ENCODE assay signal across 20 mouse cellular contexts in the genomic region with DNA sequence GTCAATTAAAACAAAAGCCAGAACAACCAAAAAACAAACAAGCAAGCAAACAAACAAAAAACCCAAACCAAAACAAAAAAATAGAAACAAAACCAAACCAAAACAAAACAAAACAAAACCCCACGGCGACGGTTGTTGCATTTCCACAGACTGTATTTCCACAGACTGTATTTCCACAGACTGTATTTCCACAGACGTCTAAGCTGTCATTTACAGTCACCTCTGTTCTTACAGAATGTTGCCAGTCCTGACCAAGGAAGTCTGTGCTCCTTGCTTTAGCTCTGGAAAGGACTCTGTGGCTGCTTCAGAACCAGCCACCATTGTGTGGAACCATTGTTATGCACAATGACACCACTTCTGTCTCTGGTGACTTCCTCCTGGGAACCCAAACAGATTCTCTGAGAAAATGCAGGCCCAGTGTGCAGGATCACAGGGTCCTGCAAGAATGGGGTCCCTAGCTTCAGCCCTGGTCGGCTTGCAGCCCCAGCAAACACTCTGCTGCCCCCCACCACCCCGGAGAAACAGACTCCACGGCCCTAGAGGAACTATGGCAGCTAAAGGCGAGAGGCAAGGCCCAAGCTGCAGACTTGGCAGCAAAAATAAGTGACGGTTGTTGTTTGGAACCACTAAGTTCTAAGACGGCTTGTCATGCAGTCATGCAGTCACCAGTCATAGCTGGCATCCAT. TPM values are rescaled to one million over a fixed set of nuclear protein-coding genes. Genes with fewer than 3 reads are reported as not detected.
DNase-seq lines count a peak whose midpoint lies in the region; ATAC-seq lines count a peak whose summit lies in the region.
"Had no signal": no experiment of that assay in that cellular context is flagged by ENCODE, and none has a peak within 500 bp of the region (broad histone marks: within the 10 kb centered on the region; RNA-seq: fewer than 3 reads in every experiment).

No protein-coding gene starts in this region.

- H3K36me3 ChIP-seq in hindbrain, embryonic 11.5 days (ENCODE audit: control insufficient read depth, insufficient read depth, low read length): no peaks in the 10 kb centered on the region
- peaks cover 8% of the 10 kb centered on the region; the same call in 1 of the 2 replicates for H3K36me3 ChIP-seq in hindbrain, embryonic 16.5 days (ENCODE audit: control insufficient read depth, insufficient read depth, low read length)
- H3K36me3 ChIP-seq in embryonic facial prominence, embryonic 10.5 days (replicated peaks): peaks cover 11% of the 10 kb centered on the region
- peaks cover 4% of the 10 kb centered on the region; the same call in 1 of the 2 replicates for H3K36me3 ChIP-seq in liver, embryonic 11.5 days (ENCODE audit: control insufficient read depth, insufficient read depth, low read length)
- H3K36me3 ChIP-seq in heart, embryonic 12.5 days: peaks cover 11% of the 10 kb centered on the region

- no peaks in the 10 kb centered on the region; the same call in 1 of the 2 replicates for H3K4me1 ChIP-seq in hindbrain, embryonic 11.5 days (replicated peaks; ENCODE audit: control insufficient read depth, insufficient read depth, low read length)
- H3K4me1 ChIP-seq in hindbrain, embryonic 16.5 days (ENCODE audit: control insufficient read depth, insufficient read depth, low read depth, low read length): peaks cover 10% of the 10 kb centered on the region
- H3K4me1 ChIP-seq in embryonic facial prominence, embryonic 10.5 days: peaks cover 22% of the 10 kb centered on the region
- no peaks in the 10 kb centered on the region; the same call in 1 of the 2 replicates for H3K4me1 ChIP-seq in liver, embryonic 11.5 days (replicated peaks; ENCODE audit: control insufficient read depth, insufficient read depth, low read length)
- peaks cover 13% of the 10 kb centered on the region for H3K4me1 ChIP-seq in heart, embryonic 12.5 days (replicated peaks)

- H3K9me3 ChIP-seq in hindbrain, embryonic 11.5 days (ENCODE audit: control insufficient read depth, low read length): no peaks in the 10 kb centered on the region
- H3K9me3 ChIP-seq in hindbrain, embryonic 16.5 days (ENCODE audit: control insufficient read depth, low read length): no peaks in the 10 kb centered on the region
- H3K9me3 ChIP-seq in embryonic facial prominence, embryonic 10.5 days: no peaks in the 10 kb centered on the region
- H3K9me3 ChIP-seq in liver, embryonic 11.5 days (ENCODE audit: control insufficient read depth, low read length): no peaks in the 10 kb centered on the region
- H3K9me3 ChIP-seq in heart, embryonic 12.5 days (replicated peaks): no peaks in the 10 kb centered on the region
- H3K9me3 ChIP-seq: forebrain, embryonic 15.5 days; heart, embryonic 13.5 days had no signal

- no peak for DNase-seq in hindbrain, embryonic 11.5 days (ENCODE audit: low spot score)
- DNase-seq in ES-CJ7 (ENCODE audit: low read depth, low spot score): peak; percentile 47
- DNase-seq in embryonic facial prominence, embryonic 10.5 days (ENCODE audit: low spot score): peak; percentile 7
- peak; percentile 21 for DNase-seq in liver, embryonic 11.5 days (ENCODE audit: low spot score)
- no peak for DNase-seq in adrenal gland, adult 8-10 months
- no peak for DNase-seq in cerebellum, adult 11 months
- DNase-seq: cerebellum, adult 11-12 months; gastrocnemius, adult 2 months; kidney, adult 11 months; kidney, postnatal 36 days had no signal

- H3K27me3 ChIP-seq in hindbrain, embryonic 11.5 days (ENCODE audit: control insufficient read depth, insufficient read depth, low read length): no peaks in the 10 kb centered on the region
- H3K27me3 ChIP-seq in hindbrain, embryonic 16.5 days (replicated peaks; ENCODE audit: control insufficient read depth, insufficient read depth, low read length): no peaks in the 10 kb centered on the region
- no peaks in the 10 kb centered on the region for H3K27me3 ChIP-seq in embryonic facial prominence, embryonic 10.5 days (replicated peaks; ENCODE audit: low read depth, poor library complexity, severe bottlenecking)
- H3K27me3 ChIP-seq in liver, embryonic 11.5 days (replicated peaks; ENCODE audit: control insufficient read depth, insufficient read depth, low read length): no peaks in the 10 kb centered on the region
- no peaks in the 10 kb centered on the region for H3K27me3 ChIP-seq in heart, embryonic 12.5 days (replicated peaks)
- H3K27me3 ChIP-seq: forebrain, embryonic 15.5 days; heart, embryonic 13.5 days; megakaryocyte, embryonic 14.5 days had no signal

- no peak overlapping the region for H3K4me3 ChIP-seq in hindbrain, embryonic 11.5 days (ENCODE audit: low read depth, low read length)
- no peak overlapping the region for H3K4me3 ChIP-seq in hindbrain, embryonic 16.5 days (ENCODE audit: low read length)
- no peak overlapping the region for H3K4me3 ChIP-seq in embryonic facial prominence, embryonic 10.5 days
- no peak overlapping the region for H3K4me3 ChIP-seq in liver, embryonic 11.5 days (ENCODE audit: low read depth, low read length)
- H3K4me3 ChIP-seq in heart, embryonic 12.5 days: no peak overlapping the region
- H3K4me3 ChIP-seq: forebrain, embryonic 15.5 days; gastrocnemius, adult 2 months; heart, embryonic 13.5 days; megakaryocyte, embryonic 14.5 days had no signal

- H3K4me2 ChIP-seq in hindbrain, embryonic 11.5 days (replicated peaks; ENCODE audit: low read depth, low read length): no peak overlapping the region
- no peak overlapping the region for H3K4me2 ChIP-seq in hindbrain, embryonic 16.5 days (ENCODE audit: low read length)
- H3K4me2 ChIP-seq in liver, embryonic 11.5 days: no peak overlapping the region
- H3K4me2 ChIP-seq in heart, embryonic 12.5 days: no peak overlapping the region
- H3K4me2 ChIP-seq: forebrain, embryonic 15.5 days; heart, embryonic 13.5 days had no signal

- no peak for ATAC-seq in hindbrain, embryonic 11.5 days (ENCODE audit: low FRiP score)
- ATAC-seq in hindbrain, embryonic 16.5 days: no peak
- no peak for ATAC-seq in liver, embryonic 11.5 days (replicated peaks; ENCODE audit: low FRiP score)
- ATAC-seq in heart, embryonic 12.5 days (ENCODE audit: insufficient number of reproducible peaks, low FRiP score): no peak
- ATAC-seq: activated CD4-positive, CD25-positive, alpha-beta regulatory T cell, adult 4 months; CD4-positive, CD25-positive, alpha-beta regulatory T cell, adult 4 months; forebrain, embryonic 15.5 days had no signal

- H3K9ac ChIP-seq in hindbrain, embryonic 11.5 days (ENCODE audit: low read depth, low read length): 0 out of 2 replicates have a peak overlapping the region, but pooled peaks have one; percentile 31
- H3K9ac ChIP-seq in hindbrain, embryonic 16.5 days (ENCODE audit: low read depth, low read length): no peak overlapping the region
- H3K9ac ChIP-seq in liver, embryonic 11.5 days (ENCODE audit: low read depth, low read length): no peak overlapping the region
- no peak overlapping the region for H3K9ac ChIP-seq in heart, embryonic 12.5 days
- H3K9ac ChIP-seq: forebrain, embryonic 15.5 days; heart, embryonic 13.5 days had no signal

- WGBS in hindbrain, embryonic 11.5 days: 57% methylated on average over 10 of the region's 10 CpGs
- 42% methylated on average over 10 of the region's 10 CpGs for whole genome bisulfite sequencing in hindbrain, embryonic 16.5 days
- WGBS in embryonic facial prominence, embryonic 10.5 days: 57% methylated on average over 10 of the region's 10 CpGs
- WGBS in liver, embryonic 11.5 days: 71% methylated on average over 10 of the region's 10 CpGs
- 71% methylated on average over 10 of the region's 10 CpGs for WGBS in heart, embryonic 12.5 days

- no peak overlapping the region for H3K27ac ChIP-seq in hindbrain, embryonic 11.5 days (ENCODE audit: low read depth, low read length)
- no peak overlapping the region for H3K27ac ChIP-seq in hindbrain, embryonic 16.5 days (ENCODE audit: low read depth, low read length)
- H3K27ac ChIP-seq in embryonic facial prominence, embryonic 10.5 days (replicated peaks): peak overlapping the region; percentile 65
- no peak overlapping the region for H3K27ac ChIP-seq in liver, embryonic 11.5 days (ENCODE audit: low read depth, low read length)
- no peak overlapping the region for H3K27ac ChIP-seq in heart, embryonic 12.5 days (ENCODE audit: poor library complexity, severe bottlenecking)
- H3K27ac ChIP-seq: forebrain, embryonic 15.5 days; gastrocnemius, adult 2 months; heart, embryonic 13.5 days had no signal

RNA-seq across cellular contexts. Expression of gene Hacl1, which starts 30.7 kb away (rescaled TPM):
- 9.4 and 12.3 TPM in 2 replicates for polyA plus RNA-seq in hindbrain, embryonic 11.5 days (2014; fragmentation: Nextera tagmentation; extraction: Ambion mirVana)
- 10.2 and 11.5 TPM in 2 replicates for polyA plus RNA-seq in hindbrain, embryonic 16.5 days (2015; fragmentation: Nextera tagmentation; extraction: Ambion mirVana)
- polyA plus RNA-seq in embryonic facial prominence, embryonic 10.5 days (2016; fragmentation: Nextera tagmentation; extraction: Ambion mirVana): 7.8 and 8.2 TPM in 2 replicates
- polyA plus RNA-seq in liver, embryonic 11.5 days (2014; fragmentation: Nextera tagmentation; extraction: Ambion mirVana): 8.1 and 10.5 TPM in 2 replicates
- total RNA-seq in adrenal gland, adult 8-10 months (2022): 10 to 100 TPM; 30.2 to 50.3 (median 41.6) TPM
- 7.9 and 13.2 TPM in 2 replicates for polyA plus RNA-seq in heart, embryonic 12.5 days (2016; fragmentation: Nextera tagmentation; extraction: Ambion mirVana)

RNA-seq across cellular contexts. Expression of gene Btd, which starts 30.9 kb away (rescaled TPM):
- 17.5 and 18.4 TPM in 2 replicates for polyA plus RNA-seq in hindbrain, embryonic 11.5 days (2014; fragmentation: Nextera tagmentation; extraction: Ambion mirVana)
- polyA plus RNA-seq in hindbrain, embryonic 16.5 days (2015; fragmentation: Nextera tagmentation; extraction: Ambion mirVana): 20.7 and 22.4 TPM in 2 replicates
- polyA plus RNA-seq in embryonic facial prominence, embryonic 10.5 days (2016; fragmentation: Nextera tagmentation; extraction: Ambion mirVana): 14.8 and 15.2 TPM in 2 replicates
- 11.4 and 13.3 TPM in 2 replicates for polyA plus RNA-seq in liver, embryonic 11.5 days (2014; fragmentation: Nextera tagmentation; extraction: Ambion mirVana)
- 10 to 100 TPM; 49.5 to 78.3 (median 62.2) TPM for total RNA-seq in adrenal gland, adult 8-10 months (2022)
- 23.1 and 27.8 TPM in 2 replicates for polyA plus RNA-seq in heart, embryonic 12.5 days (2016; fragmentation: Nextera tagmentation; extraction: Ambion mirVana)

RNA-seq across cellular contexts. Expression of gene Gm49387, which starts 31.1 kb away (rescaled TPM):
- 0.42 and 1.1 TPM in 2 replicates for polyA plus RNA-seq in hindbrain, embryonic 11.5 days (2014; fragmentation: Nextera tagmentation; extraction: Ambion mirVana)
- 1.7 and 2.1 TPM in 2 replicates for polyA plus RNA-seq in hindbrain, embryonic 16.5 days (2015; fragmentation: Nextera tagmentation; extraction: Ambion mirVana)
- polyA plus RNA-seq in embryonic facial prominence, embryonic 10.5 days (2016; fragmentation: Nextera tagmentation; extraction: Ambion mirVana): 0.39 and 0.48 TPM in 2 replicates
- 0.19 and 1.9 TPM in 2 replicates for polyA plus RNA-seq in liver, embryonic 11.5 days (2014; fragmentation: Nextera tagmentation; extraction: Ambion mirVana)
- total RNA-seq in adrenal gland, adult 8-10 months (2022): not detected
- 0.10 and 3.7 TPM in 2 replicates for polyA plus RNA-seq in heart, embryonic 12.5 days (2016; fragmentation: Nextera tagmentation; extraction: Ambion mirVana)
- total RNA-seq: hematopoietic stem cell, adult 5-6 weeks; layer of hippocampus, postnatal 25 days had no signal
- polyA plus RNA-seq: activated CD4-positive, CD25-positive, alpha-beta regulatory T cell, adult 4 months; heart, embryonic 13.5 days; neural tube, embryonic 14.5 days had no signal

Comparison
In these comparisons a context has a peak if more than half of its experiments do, and no peak if none do; other contexts are left out.
1. DNase-seq: peak in ES-CJ7 (single experiment), embryonic facial prominence, embryonic 10.5 days (single experiment) and liver, embryonic 11.5 days (single experiment); none in hindbrain, embryonic 11.5 days (single experiment), adrenal gland, adult 8-10 months (single experiment) and cerebellum, adult 11 months (single experiment).